Mouse (Mus musculus): ENCODE data around the gene Scube1. TPM values are rescaled to one million over a fixed set of nuclear protein-coding genes. Genes with fewer than 3 reads are reported as not detected.

Scube1 gene
- 12.8 and 16.2 TPM in 2 replicates for polyA plus RNA-seq (2012; rRNA removed)

GRCm38 (mm10) chr15:83724886-83725269, at the start of gene Scube1:
Gene Scube1, minus strand, starts transcription at chr15:83725021.

GRCm38 (mm10) chr15:83594513-83595363, 130.1 kb downstream of the Scube1 start, which contains the start of gene Ttll12:
Gene Ttll12, minus strand, starts transcription at chr15:83595157.

GRCm38 (mm10) chr15:83563327-83563856, 161.4 kb downstream of the Scube1 start, which contains the start of the genes Tspo and Mcat:
Gene Tspo, plus strand, starts transcription at chr15:83563592.
Gene Mcat, minus strand, starts transcription at chr15:83563787.

Other genes with a start within 250 kb of the Scube1 start
- gene Ttll1, start 214.1 kb downstream of the Scube1 start, polyA plus RNA-seq (2012; rRNA removed): 6.0 and 7.4 TPM in 2 replicates
- 12.6 and 24.5 TPM in 2 replicates for gene Bik, start 198.2 kb downstream of the Scube1 start, polyA plus RNA-seq (2012; rRNA removed)
- gene Tspo, start 161.4 kb downstream of the Scube1 start, polyA plus RNA-seq (2012; rRNA removed): 507 and 539 TPM in 2 replicates
- 25.0 and 30.4 TPM in 2 replicates for gene Mcat, start 161.2 kb downstream of the Scube1 start, polyA plus RNA-seq (2012; rRNA removed)
- gene Ttll12, start 129.9 kb downstream of the Scube1 start, polyA plus RNA-seq (2012; rRNA removed): 24.5 and 28.4 TPM in 2 replicates
- not detected in 2 replicates for gene Mpped1, start 54.4 kb upstream of the Scube1 start, polyA plus RNA-seq (2012; rRNA removed)